Mouse (Mus musculus): ENCODE data around the gene Mak.

- TF ChIP-seq CTCF (IDR thresholded peaks at IDR 0.05) (peak; percentile 11; the same call in 1 of the 2 replicates), EP300 (IDR thresholded peaks at IDR 0.05) (no peak)
Measured at GRCm38 (mm10) chr13:41047280-41047679, 32.2 kb downstream of the Mak start.
